Mouse (Mus musculus) midbrain, embryonic 11.5 days (tissue): Measurements from ENCODE around the gene Nup37. TPM values are rescaled to one million over a fixed set of nuclear protein-coding genes. Genes with fewer than 3 reads are reported as not detected.

Source experiments
- ATAC-seq: fragments of 200-750 bp; cut with Nextera tagmentation; 2 replicates; pipeline ENCODE4 v1.8.0; 2017; ENCODE audit warnings: moderate TSS enrichment, moderate library complexity; ENCODE audit not compliant: low FRiP score
- DNase-seq: peaks from one replicate; pipeline ENCODE4 v3.0.0; 2015; ENCODE audit warnings: low spot score; ENCODE audit errors: missing footprints
- H3K27ac ChIP-seq: fragments of 300-500 bp; sonication (generic); 2 replicates; pipeline ENCODE4 v1.5.1; 2014; ENCODE audit warnings: low read depth, low read length
- H3K27me3 ChIP-seq: fragments of 300-500 bp; sonication (generic); 2 replicates; pipeline ENCODE4 v1.6.1; 2014; ENCODE audit warnings: mild to moderate bottlenecking, low read length, moderate library complexity, mixed read lengths; ENCODE audit not compliant: control insufficient read depth, insufficient read depth
- H3K36me3 ChIP-seq: fragments of 300-500 bp; sonication (generic); 2 replicates; pipeline ENCODE4 v1.6.1; 2014; ENCODE audit warnings: mild to moderate bottlenecking, low read length, moderate library complexity, mixed read lengths; ENCODE audit not compliant: control insufficient read depth, insufficient read depth
- H3K4me1 ChIP-seq: fragments of 300-500 bp; sonication (generic); 2 replicates; pipeline ENCODE4 v1.6.1; 2014; ENCODE audit warnings: low read length; ENCODE audit not compliant: control insufficient read depth, insufficient read depth
- H3K4me2 ChIP-seq: fragments of 300-500 bp; sonication (generic); 2 replicates; pipeline ENCODE4 v1.6.1; 2014; ENCODE audit warnings: mild to moderate bottlenecking, moderate library complexity
- H3K4me3 ChIP-seq: fragments of 300-500 bp; sonication (generic); 2 replicates; pipeline ENCODE4 v1.5.1; 2014; ENCODE audit warnings: low read depth, low read length
- H3K9ac ChIP-seq: fragments of 300-500 bp; sonication (generic); 2 replicates; pipeline ENCODE4 v1.6.1; 2014; ENCODE audit warnings: low read length
- H3K9me3 ChIP-seq: fragments of 300-500 bp; sonication (generic); 2 replicates; pipeline ENCODE4 v1.6.1; 2016; ENCODE audit warnings: low read length; ENCODE audit not compliant: control insufficient read depth
- WGBS: fragments of 180-500 bp; shearing (Covaris S2); extraction: QIAGEN DNeasy Blood & Tissue Kit; methylation state at CpG from one replicate; pipeline ENCODE4 v1.1.7; 2014; 5-methylcytosine and 5-hydroxymethylcytosine counted together
- polyA plus RNA-seq: library from polyadenylated mRNA; unstranded; fragments of >200 nt; fragmentation: Nextera tagmentation; extraction: Ambion mirVana; gene quantifications from 2 replicates; pipeline ENCODE4 v1.2.1, GENCODE M21; 2014

Nup37 gene
- polyA plus RNA-seq, 1 experiment from 2014 or later: 101 TPM

- Histone ChIP-seq H3K4me3 (no peak overlapping the region), H3K9ac (no peak overlapping the region), H3K4me1 (no peaks in the 10 kb centered on the region), H3K27me3 (no peaks in the 10 kb centered on the region), H3K4me2 (no peak overlapping the region), H3K9me3 (no peaks in the 10 kb centered on the region; the same call in 1 of the 2 replicates), H3K36me3 (peaks cover 11% of the 10 kb centered on the region), H3K27ac (no peak overlapping the region)
- 94% methylated on average over 5 of the region's 5 CpGs for WGBS
- no peak for ATAC-seq
- DNase-seq: no peak
Measured at GRCm38 (mm10) chr10:88162676-88163075, 15.9 kb downstream of the Nup37 start.

DNA sequence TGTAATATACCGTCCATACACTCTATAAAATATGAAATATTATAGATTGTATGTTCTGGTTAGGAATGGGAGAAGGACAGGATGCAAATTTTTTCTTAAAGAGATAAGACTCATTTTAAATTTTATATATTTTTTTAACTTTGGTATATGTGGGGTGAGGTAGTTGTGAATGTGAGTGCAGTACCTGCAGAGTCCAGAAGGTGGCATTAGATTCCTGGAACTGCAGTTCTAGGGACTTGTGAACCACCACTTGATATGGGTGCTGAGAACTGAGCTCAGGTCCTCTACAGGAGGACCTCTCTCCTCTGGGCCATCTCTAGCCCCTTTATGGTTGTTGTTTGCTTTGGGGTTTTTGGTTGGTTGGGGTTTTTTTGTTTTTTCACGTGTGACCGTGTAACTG is 19.4 kb downstream of the Nup37 start:
- no peak for DNase-seq
- Histone ChIP-seq H3K4me2 (no peak overlapping the region), H3K27me3 (no peaks in the 10 kb centered on the region), H3K9me3 (no peaks in the 10 kb centered on the region; the same call in 1 of the 2 replicates), H3K27ac (no peak overlapping the region), H3K9ac (no peak overlapping the region), H3K4me1 (no peaks in the 10 kb centered on the region), H3K36me3 (peaks cover 7% of the 10 kb centered on the region), H3K4me3 (no peak overlapping the region)
- 95% methylated on average over 3 of the region's 3 CpGs for WGBS
- ATAC-seq: no peak

- no peaks in the 10 kb centered on the region for H3K27me3 ChIP-seq
- no peak overlapping the region for H3K4me2 ChIP-seq
- no peaks in the 10 kb centered on the region for H3K4me1 ChIP-seq
- no peak for ATAC-seq
- DNase-seq: no peak
- H3K36me3 ChIP-seq: peaks cover 2% of the 10 kb centered on the region; the same call in 1 of the 2 replicates
- WGBS: 86% methylated on average over 7 of the region's 7 CpGs
- H3K9me3 ChIP-seq: no peaks in the 10 kb centered on the region; the same call in 1 of the 2 replicates
- no peak overlapping the region for H3K27ac ChIP-seq
- H3K4me3 ChIP-seq: no peak overlapping the region
- no peak overlapping the region for H3K9ac ChIP-seq
Measured at GRCm38 (mm10) chr10:88167438-88168077, 20.8 kb downstream of the Nup37 start.

DNA sequence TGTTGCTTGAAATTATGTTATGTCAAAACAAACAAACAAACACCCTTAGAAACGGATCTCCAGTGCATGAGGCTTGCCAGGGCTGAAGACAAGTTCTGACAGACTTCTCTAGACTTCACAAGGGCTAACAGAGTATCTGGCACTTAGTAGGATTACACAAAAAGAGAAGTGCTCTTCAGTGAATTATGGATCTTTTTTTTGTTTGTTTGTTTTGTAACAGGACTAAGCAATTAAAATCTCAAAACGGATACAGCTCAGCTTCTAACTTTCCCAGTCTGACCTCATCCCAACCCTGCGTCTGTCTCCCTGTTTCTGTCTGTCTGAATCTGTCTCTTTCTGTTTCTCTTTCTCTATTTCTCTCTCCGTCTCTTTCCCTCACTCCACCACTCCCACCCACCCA is 53.7 kb downstream of the Nup37 start:
- H3K9ac ChIP-seq: no peak overlapping the region; the same call in 1 of the 2 replicates
- no peaks in the 10 kb centered on the region; the same call in 1 of the 2 replicates for H3K4me1 ChIP-seq
- peak; percentile 87 for DNase-seq
- peak overlapping the region; percentile 60; the same call in 1 of the 2 replicates for H3K4me3 ChIP-seq
- no peaks in the 10 kb centered on the region for H3K27me3 ChIP-seq
- no peak overlapping the region for H3K27ac ChIP-seq
- ATAC-seq: peak; percentile 74
- no peaks in the 10 kb centered on the region for H3K9me3 ChIP-seq
- H3K36me3 ChIP-seq: no peaks in the 10 kb centered on the region
- H3K4me2 ChIP-seq: peak overlapping the region; percentile 55; the same call in 1 of the 2 replicates
- 17% methylated on average over 4 of the region's 4 CpGs for WGBS

- Histone ChIP-seq H3K36me3 (no peaks in the 10 kb centered on the region), H3K4me1 (no peaks in the 10 kb centered on the region; the same call in 1 of the 2 replicates), H3K27ac (peak within 1 kb of the TSS; percentile 49; the same call in 1 of the 2 replicates), H3K9me3 (no peaks in the 10 kb centered on the region), H3K9ac (peak within 1 kb of the TSS; percentile 84), H3K4me3 (peak within 1 kb of the TSS; percentile 60), H3K27me3 (no peaks in the 10 kb centered on the region), H3K4me2 (peak within 1 kb of the TSS; percentile 55)
- ATAC-seq: peak; percentile 99
- DNase-seq: peak; percentile 99
- 5% methylated on average over 23 of the region's 23 CpGs for WGBS
Measured at GRCm38 (mm10) chr10:88200951-88201638, 54.3 kb downstream of the Nup37 start, which contains the start of gene Washc3. Gene Washc3 (plus strand): TSS chr10:88201093.

DNA sequence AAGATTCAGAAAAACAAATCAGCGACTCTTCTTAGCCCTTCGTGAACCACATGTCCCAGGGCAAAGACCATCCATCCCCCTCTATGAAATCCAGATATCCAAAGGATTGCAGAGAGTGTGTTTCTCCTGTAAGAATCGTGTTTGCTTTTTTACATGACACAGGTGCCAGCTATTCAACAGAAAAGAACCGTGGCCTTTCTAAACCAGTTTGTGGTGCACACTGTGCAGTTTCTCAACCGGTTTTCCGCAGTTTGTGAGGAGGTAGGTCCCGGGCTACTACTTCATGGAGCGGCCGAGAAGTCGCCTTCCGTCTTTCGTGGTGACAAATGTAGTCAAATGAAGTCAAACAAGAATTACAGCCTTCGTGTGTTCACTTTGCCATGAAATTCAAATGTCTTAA is 54.9 kb downstream of the Nup37 start:
- no peaks in the 10 kb centered on the region for H3K9me3 ChIP-seq
- H3K36me3 ChIP-seq: no peaks in the 10 kb centered on the region
- peak overlapping the region; percentile 55 for H3K4me2 ChIP-seq
- peak overlapping the region; percentile 60 for H3K4me3 ChIP-seq
- ATAC-seq: no peak
- 78% methylated on average over 13 of the region's 13 CpGs for WGBS
- peak overlapping the region; percentile 84 for H3K9ac ChIP-seq
- DNase-seq: no peak
- no peaks in the 10 kb centered on the region for H3K27me3 ChIP-seq
- no peak overlapping the region for H3K27ac ChIP-seq
- no peaks in the 10 kb centered on the region; the same call in 1 of the 2 replicates for H3K4me1 ChIP-seq

DNA sequence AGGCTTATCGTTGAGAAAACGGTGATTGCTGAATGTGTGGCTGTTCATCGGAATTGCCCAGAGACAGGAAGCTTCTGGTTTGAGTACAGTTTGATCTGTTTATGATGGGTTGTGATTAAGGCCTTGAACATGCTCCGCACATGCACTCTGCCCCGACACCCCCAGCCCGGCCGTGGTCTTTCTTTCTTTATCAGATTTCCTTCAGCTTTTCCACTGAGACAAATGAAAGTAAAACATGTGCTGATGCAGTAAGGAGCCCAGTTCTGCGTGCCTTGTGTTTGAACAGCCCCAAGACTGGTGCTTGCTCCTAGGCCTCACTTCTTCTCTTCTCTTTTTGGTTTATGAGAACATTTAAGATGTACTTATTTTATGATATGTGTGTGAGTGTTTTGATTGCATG is 55.8 kb downstream of the Nup37 start:
- Histone ChIP-seq H3K36me3 (no peaks in the 10 kb centered on the region), H3K4me2 (no peak overlapping the region), H3K4me3 (no peak overlapping the region), H3K27me3 (no peaks in the 10 kb centered on the region), H3K4me1 (no peaks in the 10 kb centered on the region; the same call in 1 of the 2 replicates), H3K27ac (no peak overlapping the region), H3K9ac (no peak overlapping the region), H3K9me3 (no peaks in the 10 kb centered on the region)
- ATAC-seq (no peak), DNase-seq (no peak)
- 96% methylated on average over 8 of the region's 8 CpGs for WGBS

DNA sequence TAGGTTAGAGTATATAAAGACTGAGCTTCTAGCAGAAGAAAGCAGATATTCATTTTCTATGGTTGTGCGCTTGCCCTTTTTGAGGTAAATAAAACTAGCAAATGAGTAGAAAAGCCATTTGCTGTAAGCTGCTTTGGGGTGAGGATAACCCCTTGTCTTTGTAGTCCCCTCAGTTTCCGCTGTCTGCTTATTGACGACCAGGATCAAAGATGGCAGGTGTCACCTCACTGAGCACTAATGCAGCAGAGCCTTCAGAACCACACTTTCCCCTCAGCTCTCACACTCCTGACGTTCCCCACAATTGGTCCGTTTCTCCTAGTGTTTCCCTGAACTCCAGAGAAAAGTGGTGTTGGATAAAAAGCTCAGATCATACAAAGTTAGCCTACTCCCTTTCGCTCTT is 56.4 kb downstream of the Nup37 start:
- H3K27me3 ChIP-seq: no peaks in the 10 kb centered on the region
- no peaks in the 10 kb centered on the region for H3K36me3 ChIP-seq
- H3K4me2 ChIP-seq: no peak overlapping the region
- H3K4me3 ChIP-seq: no peak overlapping the region
- H3K9me3 ChIP-seq: no peaks in the 10 kb centered on the region
- DNase-seq: no peak
- WGBS: 90% methylated on average over 6 of the region's 6 CpGs
- H3K9ac ChIP-seq: no peak overlapping the region
- no peak overlapping the region for H3K27ac ChIP-seq
- no peaks in the 10 kb centered on the region; the same call in 1 of the 2 replicates for H3K4me1 ChIP-seq
- ATAC-seq: no peak

- H3K36me3 ChIP-seq: no peaks in the 10 kb centered on the region
- no peaks in the 10 kb centered on the region for H3K4me1 ChIP-seq
- H3K9ac ChIP-seq: no peak overlapping the region
- no peak for ATAC-seq
- H3K27me3 ChIP-seq: no peaks in the 10 kb centered on the region
- no peak overlapping the region for H3K4me3 ChIP-seq
- no peak overlapping the region for H3K4me2 ChIP-seq
- no peak overlapping the region for H3K27ac ChIP-seq
- no peak for DNase-seq
- 93% methylated on average over 5 of the region's 5 CpGs for WGBS
- H3K9me3 ChIP-seq: no peaks in the 10 kb centered on the region
Measured at GRCm38 (mm10) chr10:88212644-88213043, 65.9 kb downstream of the Nup37 start.
